Mouse (Mus musculus): ENCODE results near the gene Urb2. TPM values are rescaled to one million over a fixed set of nuclear protein-coding genes. Genes with fewer than 3 reads are reported as not detected.
"Not testable (repeated sequence)": the region's sequence is repeated elsewhere in the genome, so short reads cannot be mapped to it uniquely, and the experiment has no call there.

Gene Urb2
- polyA plus RNA-seq, 1 experiment from 2014 or later = 5.5 TPM

- H3K9ac ChIP-seq = no peak overlapping the region
- H3K4me2 ChIP-seq (replicated peaks) = no peak overlapping the region
- H3K9me3 ChIP-seq (ENCODE audit: control insufficient read depth, low read length) = no peaks in the 10 kb centered on the region
- no peaks in the 10 kb centered on the region for H3K4me1 ChIP-seq (replicated peaks; ENCODE audit: control insufficient read depth, insufficient read depth, low read length)
- H3K36me3 ChIP-seq (replicated peaks; ENCODE audit: control insufficient read depth, insufficient read depth) = peaks cover 66% of the 10 kb centered on the region
- H3K27me3 ChIP-seq (ENCODE audit: control insufficient read depth, insufficient read depth, low read length) = no peaks in the 10 kb centered on the region
- WGBS = 91% methylated on average over 6 of the region's 6 CpGs
- no peak overlapping the region for H3K4me3 ChIP-seq (replicated peaks; ENCODE audit: low read length)
- ATAC-seq (ENCODE audit: low FRiP score) (no peak), DNase-seq (ENCODE audit: low spot score) (no peak)
- H3K27ac ChIP-seq = no peak overlapping the region
Measured at GRCm38 (mm10) chr8:124007829-124008228, 13.5 kb upstream of the Urb2 start.

- DNase-seq (ENCODE audit: low spot score) = no peak
Measured at GRCm38 (mm10) chr8:124011580-124011979, 9.7 kb upstream of the Urb2 start.

GRCm38 (mm10) chr8:124011989-124012586 is 9.2 kb upstream of the Urb2 start:
- Histone ChIP-seq H3K4me2 (replicated peaks) (no peak overlapping the region), H3K27ac (no peak overlapping the region), H3K36me3 (replicated peaks; ENCODE audit: control insufficient read depth, insufficient read depth) (peaks cover 24% of the 10 kb centered on the region), H3K4me3 (replicated peaks; ENCODE audit: low read length) (no peak overlapping the region), H3K9ac (no peak overlapping the region), H3K27me3 (ENCODE audit: control insufficient read depth, insufficient read depth, low read length) (no peaks in the 10 kb centered on the region), H3K9me3 (ENCODE audit: control insufficient read depth, low read length) (no peaks in the 10 kb centered on the region), H3K4me1 (replicated peaks; ENCODE audit: control insufficient read depth, insufficient read depth, low read length) (no peaks in the 10 kb centered on the region)
- DNase-seq (ENCODE audit: low spot score) (no peak), ATAC-seq (ENCODE audit: low FRiP score) (no peak)
- WGBS = 92% methylated on average over 3 of the region's 3 CpGs

More at GRCm38 (mm10) chr8:124011580-124011979, 9.7 kb upstream of the Urb2 start:
- peaks cover 30% of the 10 kb centered on the region for H3K36me3 ChIP-seq (replicated peaks; ENCODE audit: control insufficient read depth, insufficient read depth)
- H3K4me2 ChIP-seq (replicated peaks) = no peak overlapping the region
- ATAC-seq (ENCODE audit: low FRiP score) = no peak
- no peaks in the 10 kb centered on the region for H3K27me3 ChIP-seq (ENCODE audit: control insufficient read depth, insufficient read depth, low read length)
- H3K27ac ChIP-seq = no peak overlapping the region
- no peak overlapping the region for H3K9ac ChIP-seq
- 96% methylated on average over 3 of the region's 3 CpGs for WGBS
- no peak overlapping the region for H3K4me3 ChIP-seq (replicated peaks; ENCODE audit: low read length)
- no peaks in the 10 kb centered on the region for H3K9me3 ChIP-seq (ENCODE audit: control insufficient read depth, low read length)
- H3K4me1 ChIP-seq (replicated peaks; ENCODE audit: control insufficient read depth, insufficient read depth, low read length) = no peaks in the 10 kb centered on the region

GRCm38 (mm10) chr8:124014299-124014698 is 7.0 kb upstream of the Urb2 start:
- not testable (repeated sequence) for H3K27me3 ChIP-seq (ENCODE audit: control insufficient read depth, insufficient read depth, low read length); H3K27ac ChIP-seq; ATAC-seq (ENCODE audit: low FRiP score); H3K9ac ChIP-seq; H3K4me2 ChIP-seq (replicated peaks); H3K4me1 ChIP-seq (replicated peaks; ENCODE audit: control insufficient read depth, insufficient read depth, low read length); H3K36me3 ChIP-seq (replicated peaks; ENCODE audit: control insufficient read depth, insufficient read depth); DNase-seq (ENCODE audit: low spot score); H3K4me3 ChIP-seq (replicated peaks; ENCODE audit: low read length); H3K9me3 ChIP-seq (ENCODE audit: control insufficient read depth, low read length)
- 96% methylated on average over 7 of the region's 7 CpGs for WGBS

GRCm38 (mm10) chr8:124014751-124015150 is 6.6 kb upstream of the Urb2 start:
- Histone ChIP-seq H3K9me3 (ENCODE audit: control insufficient read depth, low read length) (no peaks in the 10 kb centered on the region), H3K36me3 (replicated peaks; ENCODE audit: control insufficient read depth, insufficient read depth) (no peaks in the 10 kb centered on the region), H3K9ac (no peak overlapping the region), H3K27me3 (ENCODE audit: control insufficient read depth, insufficient read depth, low read length) (no peaks in the 10 kb centered on the region), H3K4me3 (replicated peaks; ENCODE audit: low read length) (no peak overlapping the region), H3K4me2 (replicated peaks) (no peak overlapping the region), H3K4me1 (replicated peaks; ENCODE audit: control insufficient read depth, insufficient read depth, low read length) (peaks cover 13% of the 10 kb centered on the region), H3K27ac (no peak overlapping the region)
- no peak for ATAC-seq (ENCODE audit: low FRiP score)
- WGBS = 86% methylated on average over 3 of the region's 3 CpGs
- DNase-seq (ENCODE audit: low spot score) = no peak

- WGBS = 38% methylated on average over 13 of the region's 13 CpGs
- DNase-seq (ENCODE audit: low spot score) (no peak), ATAC-seq (ENCODE audit: low FRiP score) (no peak)
- Histone ChIP-seq H3K27me3 (ENCODE audit: control insufficient read depth, insufficient read depth, low read length) (no peaks in the 10 kb centered on the region), H3K27ac (no peak overlapping the region), H3K4me2 (replicated peaks) (peak overlapping the region; percentile 82), H3K4me1 (replicated peaks; ENCODE audit: control insufficient read depth, insufficient read depth, low read length) (peaks cover 30% of the 10 kb centered on the region), H3K4me3 (replicated peaks; ENCODE audit: low read length) (peak overlapping the region; percentile 88), H3K36me3 (replicated peaks; ENCODE audit: control insufficient read depth, insufficient read depth) (peaks cover 6% of the 10 kb centered on the region; the same call in 1 of the 2 replicates), H3K9ac (peak overlapping the region; percentile 85), H3K9me3 (ENCODE audit: control insufficient read depth, low read length) (no peaks in the 10 kb centered on the region)
Measured at GRCm38 (mm10) chr8:124019782-124020181, 1.5 kb upstream of the Urb2 start.

GRCm38 (mm10) chr8:124020439-124021236 is 670 bp upstream of the Urb2 start:
- H3K27me3 ChIP-seq (ENCODE audit: control insufficient read depth, insufficient read depth, low read length) = no peaks in the 10 kb centered on the region
- 1% methylated on average over 67 of the region's 87 CpGs for WGBS
- ATAC-seq (ENCODE audit: low FRiP score) = peak; percentile 85

GRCm38 (mm10) chr8:124026265-124026664 is 5.0 kb downstream of the Urb2 start:
- H3K36me3 ChIP-seq (replicated peaks; ENCODE audit: control insufficient read depth, insufficient read depth) = peaks cover 66% of the 10 kb centered on the region
- WGBS = 80% methylated on average over 2 of the region's 2 CpGs
- DNase-seq (ENCODE audit: low spot score); H3K9me3 ChIP-seq (ENCODE audit: control insufficient read depth, low read length); H3K4me2 ChIP-seq (replicated peaks); ATAC-seq (ENCODE audit: low FRiP score); H3K27me3 ChIP-seq (ENCODE audit: control insufficient read depth, insufficient read depth, low read length); H3K4me3 ChIP-seq (replicated peaks; ENCODE audit: low read length); H3K9ac ChIP-seq; H3K4me1 ChIP-seq (replicated peaks; ENCODE audit: control insufficient read depth, insufficient read depth, low read length); H3K27ac ChIP-seq: not testable (repeated sequence)

More at GRCm38 (mm10) chr8:124020439-124021236, 670 bp upstream of the Urb2 start:
- H3K4me3 ChIP-seq (replicated peaks; ENCODE audit: low read length) = peak overlapping the region; percentile 88
- peaks cover 14% of the 10 kb centered on the region for H3K36me3 ChIP-seq (replicated peaks; ENCODE audit: control insufficient read depth, insufficient read depth)
- H3K9me3 ChIP-seq (ENCODE audit: control insufficient read depth, low read length) = no peaks in the 10 kb centered on the region
- H3K4me2 ChIP-seq (replicated peaks) = peak overlapping the region; percentile 82
- H3K9ac ChIP-seq = peak overlapping the region; percentile 85
- H3K4me1 ChIP-seq (replicated peaks; ENCODE audit: control insufficient read depth, insufficient read depth, low read length) = peaks cover 30% of the 10 kb centered on the region
- H3K27ac ChIP-seq = peak overlapping the region; percentile 94
- DNase-seq (ENCODE audit: low spot score) = peak; percentile 76

- Histone ChIP-seq H3K4me2 (replicated peaks) (no peak overlapping the region), H3K27ac (no peak overlapping the region), H3K9ac (no peak overlapping the region), H3K36me3 (replicated peaks; ENCODE audit: control insufficient read depth, insufficient read depth) (peaks cover 77% of the 10 kb centered on the region), H3K27me3 (ENCODE audit: control insufficient read depth, insufficient read depth, low read length) (no peaks in the 10 kb centered on the region), H3K4me1 (replicated peaks; ENCODE audit: control insufficient read depth, insufficient read depth, low read length) (no peaks in the 10 kb centered on the region), H3K4me3 (replicated peaks; ENCODE audit: low read length) (no peak overlapping the region), H3K9me3 (ENCODE audit: control insufficient read depth, low read length) (no peaks in the 10 kb centered on the region)
- no peak for ATAC-seq (ENCODE audit: low FRiP score)
- DNase-seq (ENCODE audit: low spot score) = no peak
- 94% methylated on average over 6 of the region's 6 CpGs for WGBS
Measured at GRCm38 (mm10) chr8:124027831-124028230, 6.5 kb downstream of the Urb2 start.
